Mouse (Mus musculus) retina, postnatal 7 days (tissue): ENCODE results near the gene Pigu.

Source experiments
- DNase-seq: peaks from one replicate; pipeline ENCODE4 v3.0.0-alpha.2; 2012; ENCODE audit warnings: low read depth, low spot score

The Pigu gene

DNA sequence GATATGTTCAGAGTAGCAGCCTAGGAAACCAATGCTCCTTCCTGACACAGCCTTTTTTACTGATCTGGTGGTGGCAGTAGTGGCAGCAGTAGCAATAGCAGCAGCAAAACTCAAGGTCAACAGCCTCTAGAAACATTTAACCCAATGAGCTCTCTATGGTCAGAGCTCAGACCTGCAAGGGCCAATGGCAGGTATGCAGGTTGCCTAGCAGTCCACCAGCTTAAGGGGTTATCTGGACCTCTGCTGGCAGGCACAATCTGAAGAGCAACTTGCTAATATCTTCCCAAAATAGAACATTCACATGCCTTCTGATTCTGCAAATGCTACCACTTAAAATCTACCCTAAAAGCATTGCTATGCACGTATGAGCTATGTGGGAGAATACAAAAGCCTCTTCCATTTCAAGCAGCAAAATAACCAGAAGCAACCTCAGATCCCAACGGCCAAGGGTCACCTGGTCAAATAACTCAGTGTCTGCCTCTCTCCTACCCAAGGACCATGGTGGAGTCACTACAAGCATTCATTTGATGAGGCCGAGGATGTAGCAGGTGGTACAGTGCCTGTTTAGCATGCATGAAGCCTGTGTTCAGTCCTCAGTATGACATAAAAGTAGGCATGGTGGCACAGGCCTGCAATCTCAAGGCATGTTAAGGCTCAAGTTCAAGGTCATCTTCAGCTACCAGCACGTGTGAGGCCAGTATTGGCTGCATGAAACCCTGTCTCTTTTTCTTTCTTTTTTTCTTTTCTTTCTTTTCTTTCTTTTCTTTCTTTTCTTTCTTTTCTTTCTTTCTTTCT is 69.6 kb downstream of the Pigu start:
- no peak for DNase-seq

DNA sequence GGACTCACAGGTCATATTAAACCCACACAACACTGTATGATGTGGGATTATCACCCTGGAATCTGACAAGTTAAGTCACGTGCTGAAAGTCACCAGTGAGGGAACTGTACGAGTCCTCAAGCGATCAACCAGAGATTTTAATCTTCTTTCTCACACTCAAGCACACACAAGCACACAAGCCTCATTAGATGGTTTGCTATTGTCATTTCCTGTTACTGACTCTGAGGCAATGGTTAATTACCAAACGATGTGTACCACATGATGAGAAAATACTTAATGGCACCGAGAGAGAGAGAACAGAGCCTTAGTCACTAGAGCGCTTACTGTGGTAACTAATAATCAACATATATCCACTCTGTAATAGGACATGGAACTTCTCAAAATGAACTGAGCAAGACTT is 71.5 kb downstream of the Pigu start:
- no peak for DNase-seq

DNA sequence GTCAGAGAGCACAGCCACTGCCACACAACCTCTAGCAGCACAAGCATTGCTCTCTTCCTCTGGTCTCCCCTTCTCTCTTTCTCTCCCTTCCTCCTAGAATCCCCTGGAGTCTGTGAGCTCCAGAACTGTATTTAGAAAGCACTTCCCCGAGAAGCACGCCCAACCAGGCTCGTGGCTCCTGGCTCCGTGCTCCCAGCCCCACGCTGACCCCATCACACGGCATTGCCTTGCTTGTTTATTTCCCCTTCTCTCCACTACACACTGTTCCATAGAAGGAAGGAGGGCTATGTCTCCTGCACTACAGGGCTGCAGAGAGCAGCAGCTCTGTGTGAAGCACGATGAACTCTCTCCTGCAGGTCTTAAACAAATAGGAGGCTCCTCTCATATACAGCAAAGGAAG is 72.6 kb downstream of the Pigu start:
- no peak for DNase-seq

DNA sequence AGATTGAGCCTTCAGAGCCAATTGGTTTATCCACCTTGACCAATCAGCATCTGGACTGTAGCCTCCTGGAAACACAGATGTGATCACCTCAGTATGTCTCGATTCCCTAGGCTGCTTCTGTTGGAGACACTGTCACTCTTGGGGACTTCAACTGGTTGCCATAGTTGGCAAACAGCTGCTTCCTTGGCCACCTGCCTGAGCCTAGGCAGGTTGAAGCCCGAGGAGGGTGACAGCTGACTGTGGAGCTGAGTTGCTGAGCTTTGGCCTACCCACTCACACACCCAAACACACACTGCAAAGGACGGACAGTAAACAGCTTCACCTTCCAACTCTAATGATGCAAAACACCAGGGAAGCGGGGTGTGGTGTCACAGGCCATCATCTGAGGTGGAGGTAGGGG is 73.4 kb downstream of the Pigu start:
- DNase-seq, result no peak

DNA sequence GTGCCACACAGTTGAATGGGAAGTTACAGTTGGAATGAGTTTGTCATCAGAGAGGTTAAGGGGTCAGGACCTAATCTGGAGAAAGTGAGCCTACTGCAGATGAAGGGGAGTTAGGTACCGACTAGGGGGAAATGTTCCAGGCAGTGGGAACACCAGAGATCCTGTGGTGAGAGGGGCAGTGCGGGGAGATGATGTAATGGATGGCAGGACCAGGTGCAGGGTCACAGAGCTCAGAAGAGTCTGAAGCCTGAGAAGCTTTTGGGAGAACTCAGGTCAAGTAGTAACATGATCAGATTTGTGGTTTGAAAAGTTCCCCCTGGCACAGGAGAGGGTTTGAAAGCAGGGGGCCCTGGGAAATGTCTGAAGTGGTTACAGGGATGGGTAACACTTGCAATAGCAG is 77.1 kb downstream of the Pigu start:
- no peak for DNase-seq

DNA sequence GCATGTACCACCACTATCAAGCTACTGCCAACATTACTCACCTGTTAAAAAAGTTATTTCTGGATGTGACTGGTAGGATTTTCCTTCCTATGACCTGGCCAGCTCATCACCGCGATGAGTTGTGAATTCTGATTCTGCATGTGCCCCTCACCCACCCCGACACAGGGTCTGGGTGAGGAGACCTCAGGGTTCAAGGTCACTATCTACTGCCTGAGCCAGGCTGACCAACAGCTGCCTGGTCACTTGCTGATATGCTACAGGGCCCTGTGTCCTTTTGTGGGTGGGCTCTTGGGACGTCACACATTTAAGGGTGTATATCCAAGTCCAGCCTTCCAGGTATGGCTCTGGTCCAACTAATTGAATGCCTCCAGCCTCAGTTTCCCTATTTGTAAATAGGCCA is 78.1 kb downstream of the Pigu start:
- no peak for DNase-seq

DNA sequence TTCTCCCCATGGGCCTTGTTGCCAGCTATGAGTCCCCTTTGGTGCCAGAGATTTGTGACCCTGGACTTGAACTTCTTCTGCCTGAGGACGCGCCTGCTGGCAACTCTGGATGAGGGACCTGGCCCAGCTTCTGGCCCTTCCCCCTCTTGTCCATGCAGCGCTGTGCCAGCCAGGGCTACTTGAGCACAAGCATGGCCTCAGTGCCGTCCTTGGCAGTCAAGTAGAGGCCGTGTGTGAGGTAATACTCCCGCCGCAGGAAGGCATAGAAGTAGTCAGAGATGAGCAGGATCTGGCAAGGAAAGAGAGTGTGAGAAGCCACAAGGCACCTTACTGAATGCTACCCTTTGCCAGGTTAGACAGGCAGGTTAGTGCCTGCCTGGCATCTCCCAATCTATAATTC is 78.9 kb downstream of the Pigu start:
- no peak for DNase-seq

DNA sequence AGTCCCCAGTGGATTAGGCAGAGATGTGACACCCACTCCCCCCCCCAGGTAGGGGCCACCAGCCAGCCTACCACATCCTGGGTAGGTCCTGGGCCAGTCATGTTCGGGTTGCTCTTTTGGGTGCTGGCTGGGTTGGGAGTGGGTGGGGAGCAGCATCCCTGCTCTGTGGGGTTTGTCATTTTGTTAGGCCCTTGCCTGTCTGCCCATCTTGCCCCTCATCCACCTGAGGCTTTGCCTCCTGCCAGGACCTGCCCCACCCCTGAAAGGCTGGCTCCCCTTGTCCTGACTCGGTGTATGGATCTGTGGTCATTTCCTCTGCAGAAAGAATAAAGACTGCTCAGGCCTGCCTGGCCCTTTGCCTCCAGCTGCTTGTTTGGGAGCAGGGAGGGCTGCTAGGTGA is 79.5 kb downstream of the Pigu start:
- no peak for DNase-seq

DNA sequence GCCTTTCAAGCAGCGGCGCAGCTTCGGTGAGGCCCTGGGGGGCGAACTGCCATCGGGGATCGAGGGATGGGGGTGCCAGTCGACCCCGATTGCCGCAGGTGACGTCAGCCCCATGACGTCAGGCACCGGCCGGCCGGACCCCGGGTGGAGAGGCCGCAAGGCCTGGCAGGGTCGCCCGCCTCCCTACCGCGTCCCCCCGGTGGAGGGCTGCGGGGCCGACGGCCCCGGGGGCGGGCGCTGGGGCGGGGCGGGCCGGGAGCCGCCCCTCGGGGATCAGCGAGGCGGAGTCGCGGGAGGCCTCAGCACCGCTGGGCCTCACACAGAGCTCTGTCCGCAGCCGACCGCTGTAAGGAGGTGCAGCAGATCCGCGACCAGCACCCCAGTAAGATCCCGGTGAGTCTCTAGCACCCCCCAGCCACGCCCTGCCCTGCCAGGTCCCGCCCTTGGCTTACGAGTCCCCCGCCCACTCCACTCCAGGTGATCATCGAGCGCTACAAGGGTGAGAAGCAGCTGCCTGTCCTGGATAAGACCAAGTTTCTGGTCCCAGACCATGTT is 80.5 kb downstream of the Pigu start:
- DNase-seq, result no peak

DNA sequence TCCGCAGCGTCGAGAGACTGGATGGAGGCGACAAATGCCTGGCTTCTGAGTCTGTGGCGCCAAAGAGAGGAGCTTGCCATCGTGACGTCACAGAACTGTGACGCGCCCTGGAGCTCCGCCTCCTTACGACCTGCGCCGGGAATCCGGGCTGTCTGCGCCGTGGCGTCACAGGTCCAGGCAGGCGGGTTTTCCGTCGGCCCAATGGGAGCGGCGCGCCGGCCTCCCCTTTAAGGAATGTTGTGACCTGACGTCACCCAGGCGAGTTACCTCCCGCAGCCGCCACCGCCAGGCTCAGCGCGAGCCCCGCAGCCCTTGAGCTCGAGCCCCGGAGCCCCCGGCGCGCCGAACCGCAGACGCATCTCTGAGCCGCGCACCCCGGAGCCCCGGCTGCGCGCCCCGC is 81.0 kb downstream of the Pigu start, which contains the start of gene Map1lc3a:
Gene Map1lc3a, plus strand, starts transcription at position 103 of the 400 bp plus-strand sequence.
- DNase-seq, result peak; percentile 93

DNA sequence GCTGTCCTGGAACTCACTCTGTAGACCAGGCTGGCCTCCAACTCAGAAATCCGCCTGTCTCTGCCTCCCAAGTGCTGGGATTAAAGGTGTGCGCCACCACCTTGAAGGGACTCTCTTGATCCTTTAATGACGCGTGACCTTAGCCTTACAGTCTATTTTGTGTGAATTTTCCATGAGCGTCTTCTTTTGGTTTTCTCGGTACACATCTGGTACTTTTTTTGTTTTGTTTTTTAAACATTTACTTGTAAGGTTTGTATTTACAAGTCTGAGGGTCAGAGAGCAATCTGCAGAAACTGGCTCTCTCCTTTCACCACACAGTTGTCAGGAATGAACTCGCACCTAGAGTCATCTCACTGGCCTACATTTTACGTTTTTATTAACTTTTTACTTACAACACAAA is 83.6 kb downstream of the Pigu start:
- DNase-seq, result no peak

DNA sequence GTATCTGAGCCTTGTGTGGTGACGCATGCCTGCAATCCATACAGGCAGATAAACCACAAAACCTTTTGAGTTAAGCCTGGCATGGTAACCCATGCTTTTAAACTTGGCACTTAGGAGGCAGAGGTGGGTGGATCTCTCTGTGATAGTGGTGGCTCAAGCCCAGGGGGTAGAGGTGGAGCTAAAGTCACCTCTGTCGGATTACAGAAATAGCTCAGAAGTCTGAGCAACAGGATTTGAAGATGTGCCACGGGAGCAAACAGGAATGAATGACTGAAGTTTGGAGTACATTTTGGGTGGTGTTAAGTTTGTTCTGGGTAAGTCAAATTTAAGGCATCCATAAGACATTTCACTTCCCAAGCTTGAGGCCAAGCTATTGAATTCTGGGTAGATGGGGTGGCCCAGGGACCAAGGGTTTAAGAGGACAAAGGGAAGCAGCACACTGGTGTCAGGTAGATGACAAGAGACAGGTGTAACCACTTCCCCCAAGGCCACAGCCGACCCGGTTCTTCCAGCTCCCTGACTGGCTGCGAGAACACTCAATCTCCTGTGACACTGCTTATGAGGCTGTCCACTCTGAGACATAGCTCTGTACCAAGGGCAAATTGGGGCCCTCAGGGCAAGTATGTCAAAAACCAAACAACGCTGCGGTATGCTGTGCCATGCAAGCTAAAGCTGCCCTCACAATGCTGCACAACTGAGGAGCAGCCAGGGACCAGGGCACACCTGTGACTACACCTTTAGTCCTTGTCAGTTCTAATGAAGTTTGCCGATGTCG is 84.6 kb downstream of the Pigu start:
- no peak for DNase-seq

DNA sequence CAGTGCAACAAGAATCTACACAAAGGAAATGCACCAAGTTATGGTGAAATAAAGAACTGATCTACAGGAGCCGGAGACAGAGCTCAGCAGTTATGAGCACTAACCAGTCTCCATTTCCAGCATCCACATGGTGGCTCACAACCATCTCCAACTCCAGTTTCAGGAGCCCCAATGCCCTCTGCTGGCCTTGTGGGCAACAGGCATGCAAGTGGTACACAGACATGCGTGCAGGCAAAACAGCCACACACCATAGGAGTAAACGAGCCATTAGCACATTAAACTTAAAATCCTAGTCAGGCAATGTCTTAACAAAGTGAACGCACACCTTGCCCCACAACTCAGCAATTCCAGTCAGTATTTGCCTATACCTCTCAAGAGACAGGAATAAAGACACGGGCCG is 85.3 kb downstream of the Pigu start:
- no peak for DNase-seq

DNA sequence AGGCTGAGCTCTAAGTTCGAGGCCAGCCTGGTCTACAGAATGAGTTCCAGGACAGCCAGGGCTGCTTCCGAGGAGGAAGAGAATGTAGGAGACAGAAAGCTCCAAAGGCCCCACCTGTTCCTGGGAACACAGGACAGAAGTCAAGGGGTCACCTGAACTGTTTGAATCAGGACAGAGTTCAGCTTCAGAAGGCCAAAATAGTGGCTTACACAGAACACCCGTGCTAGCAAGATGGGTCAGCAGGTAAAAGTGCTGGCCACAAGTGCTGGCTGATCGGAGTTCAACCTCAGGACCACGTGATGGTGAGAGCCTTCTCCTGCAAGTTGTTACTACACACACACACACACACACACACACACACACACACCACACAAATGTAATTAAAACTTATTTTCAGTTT is 90.3 kb downstream of the Pigu start:
- DNase-seq, result no peak

DNA sequence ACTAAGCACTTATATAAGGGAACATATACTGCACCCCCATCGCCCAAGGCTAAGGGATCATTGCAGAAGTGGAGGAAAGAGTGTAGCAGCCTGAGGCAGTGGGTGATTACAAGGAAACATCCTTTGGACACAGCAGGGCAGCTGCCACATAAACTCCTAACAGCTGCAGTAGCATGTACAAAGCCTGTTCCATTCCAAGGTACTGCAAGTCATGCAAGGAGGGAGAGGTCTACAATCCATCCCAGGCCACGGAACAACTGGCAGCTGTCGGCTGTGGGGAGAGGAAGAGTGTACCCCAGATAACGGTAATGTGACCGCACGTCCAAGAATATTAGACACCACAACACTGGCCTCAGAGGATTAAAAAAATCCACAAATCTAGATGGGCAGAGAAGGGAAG is 91.7 kb downstream of the Pigu start:
- DNase-seq, result no peak

DNA sequence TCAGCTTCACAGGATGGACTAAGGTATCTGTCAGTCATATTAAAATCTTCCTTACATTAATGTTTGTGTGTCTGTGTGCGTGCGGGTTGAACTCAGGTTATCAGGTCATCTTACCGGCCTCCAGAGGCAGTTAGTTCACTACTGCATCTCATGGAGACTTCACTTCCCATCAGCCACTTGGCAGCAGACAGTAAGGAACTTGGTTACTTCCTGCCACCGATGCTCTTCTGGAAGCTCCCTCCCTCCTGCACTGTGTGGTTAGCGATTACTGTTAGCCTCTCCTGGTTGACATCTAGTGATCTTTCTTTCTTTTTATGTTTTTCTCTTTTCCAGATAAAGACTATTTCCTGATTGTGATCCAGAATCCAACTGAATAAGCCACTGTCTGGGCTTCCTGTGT is 107.6 kb downstream of the Pigu start:
- no peak for DNase-seq

DNA sequence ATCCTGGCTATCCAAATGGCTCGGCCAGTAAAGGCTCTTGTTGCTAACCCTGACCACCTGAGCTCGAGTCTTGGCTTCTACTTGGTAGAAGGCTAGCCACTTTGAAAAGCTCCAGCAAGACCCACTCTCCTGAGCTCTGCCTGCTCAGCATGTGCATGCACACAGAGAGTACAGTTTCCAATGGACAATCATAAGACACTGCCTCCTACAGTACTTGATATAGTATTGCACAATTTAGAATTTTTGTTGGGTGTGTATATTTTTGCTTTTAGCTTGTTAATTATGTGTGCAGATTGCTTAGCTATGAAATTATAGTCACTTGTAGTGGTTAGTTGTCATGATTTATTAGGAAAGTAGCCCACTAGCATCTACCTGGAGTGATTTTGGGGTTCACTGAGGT is 108.5 kb downstream of the Pigu start:
- no peak for DNase-seq

DNA sequence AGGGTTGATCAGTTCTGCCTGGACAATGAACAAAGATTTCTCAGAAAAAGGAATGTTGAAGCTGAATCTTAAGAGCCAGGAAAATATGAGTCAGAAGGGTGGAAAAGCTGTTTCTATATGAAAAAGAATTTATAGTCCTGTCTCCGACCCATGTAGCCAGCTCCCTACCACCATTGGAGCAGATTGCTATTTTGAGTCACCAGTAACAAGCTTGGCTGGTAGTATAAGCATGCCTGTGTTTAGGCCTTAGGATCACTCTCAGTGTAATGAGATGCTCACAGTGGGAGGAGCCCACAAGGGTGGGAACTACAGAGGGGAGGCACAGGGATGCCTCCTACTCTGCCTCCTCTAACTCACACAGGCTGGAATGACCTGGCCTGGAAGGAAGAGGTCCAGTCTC is 109.0 kb downstream of the Pigu start:
- DNase-seq, result no peak

DNA sequence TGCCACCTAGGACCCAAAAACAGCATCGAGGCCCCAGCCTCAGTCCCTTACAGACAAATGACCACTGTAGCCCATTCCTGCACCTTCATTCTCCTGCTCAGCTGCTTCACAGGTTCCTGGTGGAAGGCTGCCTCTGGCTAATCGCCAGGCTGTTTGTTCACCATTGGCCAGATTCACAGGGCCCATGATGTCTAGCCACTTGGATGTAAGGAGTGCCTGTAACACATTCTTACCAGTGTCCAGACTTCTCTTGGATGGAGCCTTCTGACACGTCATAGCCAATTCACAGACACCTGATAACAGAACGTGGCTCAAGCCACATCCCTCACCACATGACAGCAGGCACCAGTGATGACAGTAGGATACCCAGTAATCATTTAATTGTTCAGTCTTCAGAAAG is 111.0 kb downstream of the Pigu start:
- DNase-seq, result no peak

DNA sequence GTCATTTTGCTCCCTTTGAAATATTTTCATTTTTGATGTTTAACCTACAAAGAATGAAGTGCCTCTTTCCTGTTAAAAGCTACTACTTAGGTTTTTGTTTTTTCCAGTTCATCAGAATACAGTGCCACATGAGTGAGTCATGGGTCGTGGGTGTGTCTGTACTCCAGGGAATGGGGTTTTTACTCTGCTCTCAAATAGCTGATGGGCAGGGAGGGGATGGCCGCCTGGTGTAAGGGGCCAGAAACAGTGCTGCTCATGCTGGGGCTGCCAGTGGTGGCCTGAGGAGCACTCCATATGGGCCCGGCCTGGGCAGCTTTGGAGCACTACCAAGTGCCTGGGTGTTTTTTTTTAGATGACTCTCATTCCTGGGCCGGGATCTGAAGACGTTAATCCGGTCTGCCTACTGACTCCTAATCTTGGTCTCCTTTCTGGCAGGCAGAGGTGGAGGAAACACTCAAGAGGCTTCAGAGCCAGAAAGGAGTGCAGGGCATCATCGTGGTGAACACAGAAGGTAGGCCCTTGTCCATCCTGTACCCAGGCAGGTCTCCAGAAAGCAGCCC is 114.9 kb downstream of the Pigu start:
- DNase-seq, result no peak

DNA sequence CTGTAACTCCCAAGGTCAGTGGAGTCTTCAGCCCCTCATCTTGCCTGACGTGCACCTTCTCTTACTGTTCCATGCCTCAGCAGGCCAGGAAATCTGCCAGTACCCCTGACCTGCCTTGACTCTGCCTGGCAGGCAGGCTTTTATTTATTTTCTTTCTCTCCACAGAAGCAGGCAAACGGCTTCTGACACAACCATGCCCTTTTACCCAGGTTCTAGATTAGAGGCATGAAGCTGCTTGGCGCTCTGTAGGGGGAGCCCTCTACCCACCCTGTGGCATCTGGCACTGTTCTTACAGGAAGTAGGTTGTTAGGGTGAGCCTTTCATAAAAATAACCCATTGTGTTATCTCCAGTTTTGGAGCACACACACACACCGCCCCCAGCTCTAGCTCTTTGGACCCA is 116.3 kb downstream of the Pigu start:
- no peak for DNase-seq

DNA sequence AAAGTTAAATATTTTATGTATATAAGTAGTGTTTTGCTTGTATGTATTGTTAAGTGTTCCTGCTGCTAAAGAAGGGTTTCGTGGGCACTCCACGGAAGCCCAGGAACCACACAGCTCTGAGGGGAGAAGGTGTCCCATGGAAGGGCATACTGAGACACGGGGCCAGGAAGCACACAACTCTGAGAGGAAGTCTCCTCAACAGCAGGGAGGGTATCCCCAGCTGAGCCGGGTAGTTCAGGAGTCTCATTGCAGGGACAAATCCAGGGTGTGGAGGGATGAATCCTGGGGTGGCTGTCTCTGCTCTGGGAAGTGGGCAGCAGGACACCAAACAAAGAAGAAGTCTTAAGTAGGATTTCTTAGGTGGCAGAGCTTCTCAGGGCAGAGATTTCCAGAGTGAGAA is 120.0 kb downstream of the Pigu start:
- no peak for DNase-seq
